Mouse (Mus musculus) adrenal gland, postnatal 14 days (tissue): ENCODE measurements around the gene Jkamp. TPM values are rescaled to one million over a fixed set of nuclear protein-coding genes. Genes with fewer than 3 reads are reported as not detected.

ENCODE experiments used
- DNase-seq: peaks from one replicate; pipeline ENCODE4 v3.0.0; 2021; ENCODE audit warnings: mixed read lengths
- microRNA-seq, 2 experiments: library from miRNA; unstranded; fragments of <30 nt; microRNA quantifications; one replicate each; pipeline ENCODE4 v1.2.0; 2021
- total RNA-seq: library from RNA; stranded (reverse); gene quantifications from 2 replicates; pipeline ENCODE4 v1.2.3, GENCODE M21; 2021

Jkamp gene
- total RNA-seq, 1 experiment from 2014 or later: 38.3 TPM

DNA sequence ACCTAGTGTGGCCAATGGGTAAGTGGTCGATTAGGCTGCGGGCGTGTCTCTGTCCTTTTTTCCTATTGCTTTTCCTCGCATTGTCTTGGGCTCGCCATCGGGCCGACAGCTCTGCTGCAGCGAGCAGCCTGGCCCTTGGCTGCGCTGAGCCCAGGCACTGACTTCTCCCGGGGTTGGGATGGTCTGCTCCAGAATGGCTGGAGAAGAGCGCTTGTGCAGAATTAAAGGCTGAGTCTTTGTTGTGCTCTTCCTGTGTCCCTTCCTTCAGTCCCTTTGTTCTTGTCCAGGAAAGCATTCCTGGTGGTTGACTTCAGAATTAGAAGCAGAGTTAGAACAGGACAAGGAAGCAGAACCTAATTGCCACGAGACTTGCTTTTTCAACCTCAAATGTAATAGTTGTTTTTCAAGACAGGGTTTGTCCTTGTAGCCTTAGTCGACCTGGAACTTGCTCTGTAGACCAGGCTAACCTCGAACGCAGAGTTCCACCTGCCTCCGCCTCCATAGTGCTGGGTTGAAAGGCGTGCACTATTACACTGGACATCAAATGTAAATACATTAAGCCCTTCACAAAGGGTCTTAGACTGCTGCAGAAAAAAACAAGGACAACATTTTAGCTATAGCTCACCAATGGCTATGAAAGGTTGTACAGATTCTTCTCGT lies 907 bp downstream of the Jkamp start:
- peak; percentile 29 for DNase-seq

DNA sequence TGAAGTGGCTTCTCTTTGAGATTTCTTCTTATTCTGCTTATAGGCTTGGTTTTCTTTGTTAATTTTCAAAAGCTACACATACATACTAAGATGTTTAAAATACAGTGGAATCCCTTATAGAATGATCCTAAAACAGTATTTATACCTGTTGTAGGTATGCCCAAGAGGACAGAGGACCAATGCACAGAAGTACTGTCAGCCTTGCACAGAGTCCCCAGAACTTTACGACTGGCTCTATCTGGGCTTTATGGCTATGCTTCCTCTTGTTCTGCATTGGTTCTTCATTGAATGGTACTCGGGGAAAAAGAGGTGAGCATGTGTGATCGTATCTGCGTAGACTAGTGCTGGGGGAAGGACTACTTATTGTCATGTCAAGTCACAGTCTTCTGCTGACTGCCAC lies 4.4 kb downstream of the Jkamp start:
- no peak for DNase-seq

DNA sequence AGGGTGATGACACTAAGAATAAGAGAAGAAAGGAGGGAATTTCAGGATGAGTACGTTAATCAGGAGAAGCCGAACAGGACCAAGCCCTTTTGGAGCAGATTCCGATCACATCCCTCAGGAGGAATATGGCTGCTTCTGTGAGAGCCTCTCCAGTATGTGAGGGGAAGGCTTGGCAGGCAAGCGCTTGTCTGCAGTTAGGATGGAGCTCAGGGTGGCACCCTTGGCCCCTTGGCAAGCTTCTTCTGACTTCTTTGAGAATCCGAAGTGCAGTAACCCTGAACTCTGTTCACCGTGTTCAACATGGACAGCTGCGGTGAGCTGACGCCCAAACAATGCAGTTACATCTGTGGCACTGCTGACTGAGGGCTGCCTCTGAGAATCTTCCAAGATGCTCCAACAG lies 11.6 kb downstream of the Jkamp start:
- no peak for DNase-seq

DNA sequence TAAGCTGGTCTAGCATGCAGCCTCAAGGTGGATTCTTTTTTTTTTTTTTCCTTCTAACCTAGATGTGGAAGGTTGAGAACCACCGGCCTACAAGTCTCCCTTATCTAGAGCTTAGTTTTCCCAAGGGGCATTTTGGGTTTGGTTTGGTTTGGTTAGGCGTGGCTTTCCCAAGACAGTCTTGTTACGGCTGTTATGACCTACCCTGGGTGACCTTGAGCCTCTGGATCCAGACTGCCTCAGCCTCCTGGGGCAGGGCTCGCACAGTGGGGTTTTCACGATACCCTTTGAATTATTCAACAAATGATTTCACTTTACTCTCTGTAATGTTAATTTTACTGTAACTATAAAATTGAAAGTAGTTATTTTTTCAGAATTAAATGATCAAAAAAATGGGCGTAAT lies 17.4 kb downstream of the Jkamp start:
- DNase-seq: no peak

DNA sequence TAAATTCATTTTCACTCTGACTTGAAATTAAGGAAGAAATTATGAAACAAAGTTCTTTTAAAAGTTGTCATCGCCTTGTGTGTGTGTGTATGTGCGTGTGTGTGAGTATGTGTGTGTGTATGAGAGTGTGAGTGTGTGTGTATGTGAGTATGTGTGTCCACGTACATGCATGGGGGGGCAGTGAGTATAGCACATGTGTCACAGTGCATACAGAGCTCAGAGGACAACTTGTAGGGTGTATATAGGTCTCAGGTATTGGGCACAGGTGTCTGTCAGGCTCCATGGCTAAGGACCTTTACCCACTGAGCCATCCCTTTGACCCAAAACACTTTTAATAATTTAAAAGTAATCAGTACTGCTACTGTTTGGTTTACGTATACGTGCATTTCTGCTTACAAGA lies 18.6 kb downstream of the Jkamp start:
- DNase-seq: no peak

DNA sequence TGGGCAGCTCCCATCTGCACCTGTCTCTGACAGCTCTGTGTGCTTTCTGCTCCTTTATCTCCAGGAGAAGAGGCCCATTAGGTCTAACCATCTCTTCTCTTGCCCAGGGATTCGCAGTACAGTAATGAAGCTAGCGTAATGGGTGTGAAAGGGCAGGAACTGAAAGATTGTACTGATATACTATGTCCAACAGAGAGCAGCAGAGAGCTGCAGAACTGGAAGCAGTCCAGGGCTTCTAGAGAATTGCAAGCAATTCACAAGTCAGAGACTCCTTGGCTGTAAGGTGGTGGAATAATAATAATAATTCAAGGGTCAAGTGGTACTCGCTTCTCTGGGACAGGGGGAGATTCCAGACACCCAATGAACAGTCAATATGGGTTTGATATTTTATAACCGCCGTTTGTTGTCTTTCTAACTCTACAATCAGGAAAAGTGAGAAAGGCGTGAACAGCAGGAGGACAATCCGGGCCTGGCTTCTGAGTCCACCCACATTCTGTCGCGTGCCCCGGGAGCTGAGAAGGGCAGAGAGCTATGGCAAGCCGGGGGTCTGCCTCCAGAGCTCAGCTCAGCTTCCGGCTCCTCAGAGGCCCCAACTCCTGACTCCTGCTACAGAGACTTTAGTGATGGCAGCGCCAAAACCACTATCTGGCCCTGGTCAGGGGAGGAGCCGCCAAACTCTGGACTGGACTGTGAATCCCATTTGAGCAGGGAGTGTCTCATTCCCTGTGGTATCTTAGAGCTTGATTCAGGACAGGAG lies 19.3 kb downstream of the Jkamp start:
- peak; percentile 75 for DNase-seq

DNA sequence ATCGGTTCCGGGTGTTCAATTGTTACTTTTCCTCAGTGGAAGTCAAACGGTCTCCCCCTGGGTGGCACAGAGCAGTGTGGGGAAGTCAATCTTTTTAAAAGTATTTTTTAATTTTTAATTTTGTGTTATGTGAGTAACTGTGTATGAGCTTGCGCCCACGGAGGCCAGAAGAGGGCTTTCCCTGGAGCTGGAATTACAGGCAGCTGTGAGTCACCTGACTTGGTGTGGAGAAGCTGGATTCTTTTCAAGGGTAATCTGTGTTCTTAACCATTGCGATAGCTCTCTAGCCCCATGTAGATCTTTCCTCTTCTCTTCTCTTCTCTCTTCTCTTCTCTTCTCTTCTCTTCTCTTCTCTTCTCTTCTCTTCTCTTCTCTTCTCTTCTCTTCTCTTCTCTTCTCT lies 29.7 kb downstream of the Jkamp start:
- no peak for DNase-seq

DNA sequence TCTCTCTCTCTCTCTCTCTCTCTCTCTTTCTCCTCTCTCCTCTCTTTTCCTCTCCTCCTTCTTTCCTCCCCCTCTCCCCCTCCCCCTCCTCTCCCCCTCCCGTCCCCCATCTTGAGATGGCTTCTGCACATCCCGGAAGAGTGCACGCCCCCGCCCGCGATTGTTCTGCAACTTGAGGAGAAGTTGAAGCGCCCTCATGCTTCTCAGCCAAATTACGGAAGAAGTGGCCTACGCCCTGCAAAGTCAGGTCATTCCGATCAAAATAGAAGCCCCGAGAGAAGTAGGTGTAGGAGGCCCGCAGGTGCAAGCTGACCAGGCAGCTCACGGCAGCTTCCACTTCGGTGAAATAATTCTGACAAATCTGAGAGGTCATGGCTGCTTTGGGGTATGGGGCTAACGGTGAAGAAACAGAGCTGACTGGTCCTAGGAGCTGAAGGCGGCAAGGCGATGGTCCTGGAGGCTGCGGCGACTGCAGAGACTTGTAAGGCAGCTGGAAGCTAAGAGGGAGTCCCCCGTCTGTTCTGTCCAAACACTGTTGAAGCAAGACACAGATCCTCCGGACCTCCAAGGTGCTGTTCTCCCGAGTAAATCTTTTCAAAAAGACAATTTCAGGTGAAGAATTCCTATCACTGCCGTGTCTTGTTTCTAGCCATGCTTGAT lies 30.4 kb downstream of the Jkamp start:
- no peak for DNase-seq

DNA sequence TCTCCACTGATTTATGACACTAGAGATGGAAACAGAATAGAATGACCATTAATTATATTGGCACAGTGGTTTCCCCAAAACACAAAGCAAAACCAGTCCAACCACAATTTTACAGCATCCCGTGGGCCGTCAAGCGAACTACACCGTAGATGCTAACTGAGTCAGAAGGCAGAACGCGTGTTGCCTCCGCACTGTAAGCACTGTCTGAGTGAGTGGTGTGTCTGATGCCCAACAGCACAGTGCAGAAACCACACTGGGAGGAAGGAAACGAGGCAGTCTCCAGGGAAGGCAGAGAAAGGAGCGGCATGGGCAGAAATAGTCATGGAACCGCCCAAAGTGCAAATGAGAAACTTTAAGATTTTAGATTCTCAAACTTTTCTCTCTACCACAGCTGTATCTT lies 43.8 kb downstream of the Jkamp start:
- DNase-seq: no peak

DNA sequence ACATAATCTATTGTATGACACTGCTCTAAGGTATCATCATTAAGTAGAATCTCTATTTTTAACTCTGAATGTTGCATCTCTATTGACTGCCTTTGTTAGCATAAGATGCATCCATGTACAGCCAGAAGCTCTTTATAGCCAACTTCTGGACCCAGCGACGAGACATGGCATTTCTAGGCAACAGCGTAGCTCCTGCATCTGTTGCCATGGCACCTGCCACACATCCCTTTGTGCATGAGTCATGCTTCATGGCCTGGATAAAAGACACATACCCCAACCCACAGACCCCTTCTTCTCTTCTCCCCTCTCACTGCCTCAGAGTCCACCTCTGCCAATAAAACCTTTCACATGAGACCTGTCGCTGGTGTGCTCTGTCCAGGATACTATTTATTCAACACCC lies 65.4 kb downstream of the Jkamp start:
- no peak for DNase-seq

Small RNA genes lying within 50 kb of the gene (microRNA-seq; reads per million reads assigned to microRNA genes)
- 0 reads per million in 2 experiments for gene Gm24466

Other genes starting within 250 kb of the Jkamp start
- gene Gpr135, start 14.5 kb upstream of the Jkamp start, total RNA-seq: 3.9 and 5.0 TPM in 2 replicates
- gene L3hypdh, start 150 bp upstream of the Jkamp start, total RNA-seq: 29.9 and 31.3 TPM in 2 replicates
- gene Ccdc175, start 99.4 kb downstream of the Jkamp start, total RNA-seq: not detected in 2 replicates